21 mouse cellular contexts compared by ENCODE assay signal in genomic region chr15:80844926-80845325, GRCm38 (mm10).
"Had no signal": no experiment of that assay in that cellular context is flagged by ENCODE, and none has a peak within 500 bp of the region (broad histone marks: within the 10 kb centered on the region; RNA-seq: fewer than 3 reads in every experiment).

No protein-coding gene starts in this region.

- H3K27me3 ChIP-seq: intestine, embryonic 15.5 days; kidney, embryonic 15.5 days; megakaryocyte, embryonic 14.5 days; neural tube, embryonic 12.5 days; neural tube, embryonic 15.5 days had no signal

- H3K27ac ChIP-seq: intestine, embryonic 15.5 days; kidney, embryonic 15.5 days; left cerebral cortex, adult 2 months; macrophage; neural tube, embryonic 12.5 days; neural tube, embryonic 15.5 days; stomach, postnatal 0 days had no signal

- H3K9ac ChIP-seq: intestine, embryonic 15.5 days; kidney, embryonic 15.5 days; lung, embryonic 14.5 days; neural tube, embryonic 12.5 days; neural tube, embryonic 15.5 days had no signal

- H3K9me3 ChIP-seq: intestine, embryonic 15.5 days; kidney, embryonic 15.5 days; megakaryocyte, embryonic 14.5 days; neural tube, embryonic 12.5 days; neural tube, embryonic 15.5 days had no signal

- DNase-seq: kidney, adult 11 months; kidney, postnatal 10 days; kidney, postnatal 36 days; layer of hippocampus, postnatal 36 days; lung, embryonic 14.5 days; midbrain, embryonic 14.5 days; right cerebral cortex, adult 18-20 months; right cerebral cortex, postnatal 14 days; right cerebral cortex, postnatal 4 days; thymus, adult 2 months; thymus, postnatal 14 days had no signal

- H3K4me3 ChIP-seq: intestine, embryonic 15.5 days; kidney, embryonic 15.5 days; left cerebral cortex, adult 2 months; neural tube, embryonic 12.5 days; neural tube, embryonic 15.5 days had no signal

- H3K4me2 ChIP-seq: intestine, embryonic 15.5 days; kidney, embryonic 15.5 days; lung, embryonic 14.5 days; midbrain, embryonic 11.5 days; neural tube, embryonic 12.5 days; neural tube, embryonic 15.5 days had no signal

- ATAC-seq: intestine, embryonic 15.5 days; lung, postnatal 0 days had no signal

- H3K36me3 ChIP-seq: intestine, embryonic 15.5 days; neural tube, embryonic 12.5 days; neural tube, embryonic 15.5 days had no signal
